Mouse (Mus musculus): ENCODE measurements around the gene Igtp.

DNA sequence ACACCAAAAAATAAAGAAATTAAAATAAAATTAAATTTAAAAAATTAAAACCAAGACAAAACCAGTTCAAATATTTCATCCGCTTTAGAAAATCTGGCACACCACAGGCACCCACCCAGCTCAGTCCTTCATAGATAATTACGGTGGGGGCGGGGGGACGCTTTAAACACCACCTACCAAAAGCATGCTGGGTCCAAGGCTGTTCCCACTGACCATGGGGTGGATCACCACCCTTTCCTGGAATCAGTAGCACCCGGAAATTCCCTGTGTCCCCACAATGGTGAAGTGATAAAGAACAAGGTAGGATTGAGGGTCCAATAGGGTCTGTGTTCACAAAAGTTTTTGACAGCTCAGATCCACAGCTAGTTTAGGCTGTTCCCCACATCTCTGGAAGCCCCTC is 16.5 kb downstream of the Igtp start:
- TF ChIP-seq CTCF (IDR thresholded peaks at IDR 0.05; ENCODE audit: borderline replicate concordance, insufficient read depth, low read length) = no peak
- no peak for TF ChIP-seq POLR2A (IDR thresholded peaks at IDR 0.05; ENCODE audit: low read depth, low read length)

Data from embryonic fibroblast, embryonic 13.5 days (primary cell).